Mouse (Mus musculus) sigmoid colon, adult 10 weeks (tissue): ENCODE measurements around the gene Hspbp1. TPM values are rescaled to one million over a fixed set of nuclear protein-coding genes. Genes with fewer than 3 reads are reported as not detected.

Experiments
- polyA plus RNA-seq: library from polyadenylated mRNA; stranded (reverse); fragments of 350-450 nt; fragmentation: Illumina TruSeq; extraction: RNeasy Lipid Tissue Mini Kit (QIAGEN cat#74804); gene quantifications from one replicate; pipeline ENCODE4 v1.2.3, GENCODE M21; 2014; ENCODE audit warnings: low read depth, low replicate concordance

Hspbp1 gene
- polyA plus RNA-seq = not detected

DNA sequence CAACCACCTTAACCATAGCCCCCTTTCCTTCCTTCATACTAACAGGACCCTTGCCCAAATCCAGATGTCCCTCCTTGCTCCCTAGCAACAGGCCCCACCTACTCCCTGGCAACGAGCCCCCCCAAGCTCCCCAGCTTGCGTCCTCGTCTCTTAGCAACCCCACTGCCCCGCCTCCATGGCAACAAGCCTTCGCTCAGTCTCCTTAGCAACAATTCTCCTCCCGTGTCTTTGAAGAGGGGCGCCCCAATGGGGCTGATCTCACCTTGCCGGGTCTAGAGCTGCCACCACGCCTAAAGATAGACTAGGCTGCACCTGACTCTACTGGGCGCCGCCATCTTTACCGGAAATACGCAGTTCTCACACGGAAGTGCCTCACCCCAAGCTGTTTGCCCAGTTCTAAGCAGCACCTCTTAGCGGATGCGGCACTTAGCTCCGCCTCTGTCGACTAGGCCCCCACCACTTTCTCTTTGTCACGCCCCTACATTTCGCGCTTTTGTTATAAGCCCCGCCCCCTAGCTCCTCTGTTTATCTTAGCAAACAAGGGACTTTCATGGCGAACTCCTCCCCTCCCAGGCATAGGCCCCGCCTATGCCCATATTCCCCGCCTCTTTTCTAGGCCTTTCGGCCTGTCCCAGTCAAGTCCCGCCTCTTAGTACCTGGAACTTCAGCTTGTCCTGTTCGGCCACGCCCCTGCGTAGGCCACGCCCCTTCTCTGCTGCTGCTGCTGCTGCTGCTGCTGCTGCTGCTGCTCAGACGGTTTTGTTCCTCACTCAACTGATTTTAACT is at the start of gene Hspbp1:
Hspbp1 (minus strand) TSS at position 437 of the 786 bp plus-strand sequence.

DNA sequence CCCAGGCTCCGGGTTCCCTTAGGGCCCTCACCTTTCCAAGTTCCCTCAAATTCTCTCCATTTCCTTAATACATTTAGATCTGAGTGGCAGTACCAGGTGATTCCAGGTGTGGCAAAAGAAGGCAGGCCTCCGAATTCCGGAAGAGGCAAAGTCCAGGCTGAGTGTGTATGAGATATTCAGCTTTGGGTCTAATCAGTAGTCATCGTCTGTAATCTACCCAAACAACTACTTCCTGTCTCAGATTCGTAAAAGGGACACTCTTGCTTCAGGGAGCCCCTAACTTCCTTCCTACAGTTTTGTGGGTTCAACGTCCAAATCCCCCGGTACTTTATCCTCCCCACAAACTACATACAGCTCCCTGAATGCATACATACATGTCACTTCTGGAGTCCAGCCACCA is 40.3 kb upstream of the Hspbp1 start, which contains the start of gene Tmem150b:
Tmem150b (minus strand) TSS at position 81 of the 400 bp plus-strand sequence.

DNA sequence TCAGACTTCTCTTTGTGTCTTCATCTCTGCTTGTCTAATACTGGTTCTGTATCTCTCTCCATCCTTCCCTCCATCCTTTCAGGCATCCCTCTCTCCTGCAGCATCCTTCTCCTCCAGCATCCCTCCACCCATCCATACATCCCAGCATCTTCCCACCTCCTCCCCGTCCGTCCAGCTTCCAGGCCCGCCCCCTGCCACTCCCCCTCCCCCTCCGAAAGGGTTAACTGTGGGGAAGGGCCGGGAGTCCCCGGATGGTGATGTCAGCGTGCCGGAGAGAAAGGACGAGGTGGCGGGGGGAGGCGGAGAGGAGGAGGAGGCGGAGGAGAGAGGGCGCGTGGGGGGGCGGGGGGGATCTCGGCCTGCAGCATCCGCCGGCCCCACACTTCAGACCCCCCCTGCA is 5.5 kb upstream of the Hspbp1 start, which contains the start of gene Brsk1:
Brsk1 (plus strand) TSS at position 218 of the 400 bp plus-strand sequence.

DNA sequence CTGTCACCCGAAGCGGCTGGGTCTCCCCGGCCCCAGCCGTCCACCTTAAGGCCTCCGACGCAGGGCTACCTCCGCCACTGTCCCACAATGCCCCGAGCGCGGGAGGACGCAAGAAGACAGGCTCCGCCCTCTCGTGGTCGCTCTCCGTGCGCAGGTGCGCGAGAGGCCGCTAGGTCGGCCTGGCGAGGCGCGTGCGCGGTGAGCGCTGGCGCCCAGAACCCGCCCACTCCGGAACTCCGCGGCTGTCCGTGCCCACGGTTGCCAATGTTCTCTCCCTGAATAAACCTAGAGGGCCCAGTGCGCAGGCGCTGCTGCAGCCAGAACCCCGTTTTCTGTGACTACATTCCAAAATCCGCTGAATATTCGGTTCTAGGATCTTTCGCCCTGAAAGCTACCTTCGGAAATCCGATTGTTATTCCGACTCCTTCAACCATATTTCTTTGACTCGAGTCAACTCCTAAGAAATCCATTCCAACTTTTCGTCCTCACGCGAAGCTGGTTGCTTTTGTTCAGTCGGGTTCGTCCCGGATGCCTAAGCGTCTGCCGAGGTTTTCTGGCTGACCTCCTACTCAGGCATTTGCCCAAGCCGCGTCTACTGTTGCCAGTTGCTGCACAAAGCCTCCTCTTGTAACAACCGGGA is 25.8 kb downstream of the Hspbp1 start, which contains the start of gene Ppp6r1:
Ppp6r1 (minus strand) TSS at position 108 of the 640 bp plus-strand sequence.

DNA sequence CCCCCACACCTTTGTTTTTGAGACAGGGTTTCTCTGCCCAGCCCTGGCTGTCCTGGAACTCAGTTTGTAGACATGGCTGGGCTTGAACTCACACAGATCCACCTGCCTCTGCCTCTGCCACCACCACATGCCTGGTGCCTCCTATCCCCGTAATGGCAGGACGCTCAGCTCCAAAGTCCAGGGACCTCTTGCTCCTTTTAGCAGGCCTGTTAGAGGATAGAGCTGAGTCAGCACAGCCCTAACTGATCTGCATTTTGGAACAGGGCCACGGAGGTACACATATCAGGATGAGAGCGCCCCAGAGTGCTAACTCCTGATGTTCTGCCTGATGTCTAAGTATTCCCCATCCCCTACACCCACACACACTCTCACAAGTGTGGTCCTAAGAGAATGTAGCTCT is 53.8 kb downstream of the Hspbp1 start, which contains the start of gene Tmem86b:
Tmem86b (minus strand) TSS at position 392 of the 400 bp plus-strand sequence.

Other genes starting within 250 kb of the Hspbp1 start
- 10.5 TPM for gene Rdh13, start 239.4 kb downstream of the Hspbp1 start, polyA plus RNA-seq
- 2.2 TPM for gene Eps8l1, start 224.4 kb downstream of the Hspbp1 start, polyA plus RNA-seq
- gene Ppp1r12c, start 183.4 kb downstream of the Hspbp1 start, polyA plus RNA-seq = 12.5 TPM
- gene Tnnt1, start 168.7 kb downstream of the Hspbp1 start, polyA plus RNA-seq = not detected
- not detected for gene Tnni3, start 160.8 kb downstream of the Hspbp1 start, polyA plus RNA-seq
- not detected for gene Dnaaf3, start 152.6 kb downstream of the Hspbp1 start, polyA plus RNA-seq
- gene Syt5, start 137.5 kb downstream of the Hspbp1 start, polyA plus RNA-seq = 1.2 TPM
- gene Ptprh, start 81.0 kb downstream of the Hspbp1 start, polyA plus RNA-seq = 17.8 TPM
- gene Tmem86b, start 53.6 kb downstream of the Hspbp1 start, polyA plus RNA-seq = 0.88 TPM
- 12.3 TPM for gene Ppp6r1, start 26.0 kb downstream of the Hspbp1 start, polyA plus RNA-seq
- 0.35 TPM for gene Brsk1, start 5.5 kb upstream of the Hspbp1 start, polyA plus RNA-seq
- gene Tmem150b, start 40.2 kb upstream of the Hspbp1 start, polyA plus RNA-seq = 4.8 TPM
- 3.9 TPM for gene Kmt5c, start 55.0 kb upstream of the Hspbp1 start, polyA plus RNA-seq
- not detected for gene Cox6b2, start 68.0 kb upstream of the Hspbp1 start, polyA plus RNA-seq
- not detected for gene Fam71e2, start 86.2 kb upstream of the Hspbp1 start, polyA plus RNA-seq
- gene Il11, start 97.8 kb upstream of the Hspbp1 start, polyA plus RNA-seq = 0.38 TPM
- not detected for gene Tmem190, start 97.9 kb upstream of the Hspbp1 start, polyA plus RNA-seq
- gene Tmem238, start 104.6 kb upstream of the Hspbp1 start, polyA plus RNA-seq = 1.2 TPM
- gene Rpl28, start 107.8 kb upstream of the Hspbp1 start, polyA plus RNA-seq = 18.9 TPM
- 2.9 TPM for gene Ube2s, start 127.5 kb upstream of the Hspbp1 start, polyA plus RNA-seq
- 0.66 TPM for gene Shisa7, start 159.6 kb upstream of the Hspbp1 start, polyA plus RNA-seq
- gene Isoc2b, start 185.2 kb upstream of the Hspbp1 start, polyA plus RNA-seq = 1.4 TPM
- gene Isoc2a, start 192.1 kb upstream of the Hspbp1 start, polyA plus RNA-seq = 0.44 TPM
- not detected for gene Gm36210, start 221.4 kb upstream of the Hspbp1 start, polyA plus RNA-seq
- gene Zfp628, start 230.1 kb upstream of the Hspbp1 start, polyA plus RNA-seq = not detected
- 1.5 TPM for gene Nat14, start 237.0 kb upstream of the Hspbp1 start, polyA plus RNA-seq
- 0.38 TPM for gene Ssc5d, start 240.7 kb upstream of the Hspbp1 start, polyA plus RNA-seq